Mouse (Mus musculus) limb, embryonic 12.5 days (tissue): ENCODE data around the gene Cbx5. TPM values are rescaled to one million over a fixed set of nuclear protein-coding genes. Genes with fewer than 3 reads are reported as not detected.
A peak's percentile ranks its signal among the peaks of the same experiment; 100 is the strongest.

Source experiments
- microRNA counts: library from miRNA; unstranded; fragments of <30 nt; microRNA quantifications from one replicate; lab custom pipeline; 2017
- microRNA-seq: library from miRNA; unstranded; fragments of <30 nt; microRNA quantifications from one replicate; pipeline ENCODE4, GENCODE M21; 2017
- polyA plus RNA-seq: library from polyadenylated mRNA; unstranded; fragments of >200 nt; fragmentation: Nextera tagmentation; extraction: Ambion mirVana; gene quantifications from 2 replicates; pipeline ENCODE4 v1.2.1, GENCODE M21; 2016

Cbx5 gene
- polyA plus RNA-seq, 1 experiment from 2014 or later: 201 TPM

MicroRNA genes within 50 kb of the gene (microRNA counts, 519-probe panel; counts per million panel counts)
- 5,947 counts per million, percentile 70 among the panel's probes with 10 or more counts for microRNA mmu-miR-148b (lab: Ali Mortazavi, UCI)

Small RNA genes lying within 50 kb of the gene (microRNA-seq; reads per million reads assigned to microRNA genes)
- gene Mir148b: 212 reads per million, percentile 61 among the genes with 10 or more reads in this experiment

Other genes starting within 250 kb of the Cbx5 start
- 3.9 and 4.0 TPM in 2 replicates for gene Hoxc8, start 249.2 kb downstream of the Cbx5 start, polyA plus RNA-seq
- 3.9 and 4.4 TPM in 2 replicates for gene Hoxc6, start 241.6 kb downstream of the Cbx5 start, polyA plus RNA-seq
- gene Hoxc4, start 220.9 kb downstream of the Cbx5 start, polyA plus RNA-seq: 3.8 and 6.7 TPM in 2 replicates
- gene Smug1, start 72.7 kb downstream of the Cbx5 start, polyA plus RNA-seq: 14.6 and 15.2 TPM in 2 replicates
- 1,378 and 1,438 TPM in 2 replicates for gene Hnrnpa1, start 616 bp upstream of the Cbx5 start, polyA plus RNA-seq
- gene Nfe2, start 18.6 kb upstream of the Cbx5 start, polyA plus RNA-seq: 4.6 and 4.7 TPM in 2 replicates
- gene Copz1, start 32.9 kb upstream of the Cbx5 start, polyA plus RNA-seq: 252 and 259 TPM in 2 replicates
- 0.31 and 0.44 TPM in 2 replicates for gene Gpr84, start 70.8 kb upstream of the Cbx5 start, polyA plus RNA-seq
- gene Zfp385a, start 100.3 kb upstream of the Cbx5 start, polyA plus RNA-seq: 11.2 and 13.3 TPM in 2 replicates
- gene Itga5, start 126.9 kb upstream of the Cbx5 start, polyA plus RNA-seq: 45.1 and 50.5 TPM in 2 replicates
- not detected in 2 replicates for gene Gtsf1, start 190.7 kb upstream of the Cbx5 start, polyA plus RNA-seq
- gene Gtsf2, start 208.7 kb upstream of the Cbx5 start, polyA plus RNA-seq: not detected in 2 replicates
- 1.4 and 1.7 TPM in 2 replicates for gene Nckap1l, start 214.0 kb upstream of the Cbx5 start, polyA plus RNA-seq